Mouse (Mus musculus) cortical plate, adult 2 months (tissue): ENCODE measurements around the gene Casz1. TPM values are rescaled to one million over a fixed set of nuclear protein-coding genes. Genes with fewer than 3 reads are reported as not detected.

Experiments used
- H3K27ac ChIP-seq: fragments of 200-500 bp; 2 replicates; pipeline ENCODE4 v1.5.1; 2012; ENCODE audit warnings: low read length, control low read depth, inconsistent platforms; ENCODE audit not compliant: insufficient read depth
- H3K4me1 ChIP-seq: fragments of 200-500 bp; 2 replicates; pipeline ENCODE4 v1.6.1; 2011; ENCODE audit warnings: low read length; ENCODE audit not compliant: control insufficient read depth, insufficient read depth
- H3K4me3 ChIP-seq: fragments of 200-500 bp; 2 replicates; pipeline ENCODE4 v1.5.1; 2011; ENCODE audit warnings: mild to moderate bottlenecking, low read length, control low read depth; ENCODE audit not compliant: insufficient read depth
- CTCF ChIP-seq: fragments of 200-500 bp; IDR thresholded peaks from 2 replicates; pipeline ENCODE4 v1.5.1; 2011; ENCODE audit warnings: mild to moderate bottlenecking, control low read depth, low read length; ENCODE audit not compliant: insufficient read depth; ENCODE audit errors: extremely low read depth
- POLR2A ChIP-seq: fragments of 200-500 bp; IDR thresholded peaks from 2 replicates; pipeline ENCODE4 v1.6.1; 2011; ENCODE audit warnings: mild to moderate bottlenecking, low read length, control low read depth; ENCODE audit not compliant: insufficient read depth; ENCODE audit errors: extremely low read depth
- polyA plus RNA-seq: library from polyadenylated mRNA; depleted of rRNA; stranded (reverse); fragments of >200 nt; gene quantifications from 2 replicates; pipeline ENCODE4 v1.2.3, GENCODE M21; 2012

The Casz1 gene
- polyA plus RNA-seq, 1 experiment: 0.69 TPM

- H3K4me3 ChIP-seq: peak overlapping the region; percentile 44
- TF ChIP-seq CTCF (no peak), POLR2A (peak; percentile 84)
- no peaks in the 10 kb centered on the region for H3K4me1 ChIP-seq
- no peak overlapping the region for H3K27ac ChIP-seq
Measured at GRCm38 (mm10) chr4:148952328-148953222, 148.3 kb downstream of the Casz1 start.

- no peak overlapping the region for H3K27ac ChIP-seq
- H3K4me1 ChIP-seq: no peaks in the 10 kb centered on the region
- TF ChIP-seq POLR2A (no peak), CTCF (no peak)
- no peak overlapping the region for H3K4me3 ChIP-seq
Measured at GRCm38 (mm10) chr4:148955131-148955813, 151.0 kb downstream of the Casz1 start.

DNA sequence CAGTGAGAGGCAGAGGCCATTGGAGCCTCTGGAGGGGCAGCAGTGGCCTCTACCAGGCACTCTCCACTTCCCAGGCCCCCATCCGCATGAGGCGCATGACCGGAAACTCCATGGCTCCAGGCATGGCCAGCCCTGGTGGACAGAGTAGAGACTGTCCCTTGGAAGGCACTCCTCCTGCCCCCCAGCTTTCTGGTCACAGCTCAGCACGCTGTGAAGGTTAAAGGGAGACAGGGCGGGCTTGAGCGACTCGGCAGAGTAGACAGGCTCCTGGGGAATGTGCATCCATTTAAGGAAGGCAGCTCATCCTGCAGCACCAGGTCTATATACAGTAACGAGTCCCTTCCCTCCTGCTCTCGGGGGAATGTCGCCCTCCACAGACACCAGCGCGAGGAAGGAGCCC, 155.8 kb downstream of the Casz1 start:
- TF ChIP-seq CTCF (no peak), POLR2A (no peak)
- Histone ChIP-seq H3K4me1 (no peaks in the 10 kb centered on the region), H3K4me3 (no peak overlapping the region), H3K27ac (no peak overlapping the region)

DNA sequence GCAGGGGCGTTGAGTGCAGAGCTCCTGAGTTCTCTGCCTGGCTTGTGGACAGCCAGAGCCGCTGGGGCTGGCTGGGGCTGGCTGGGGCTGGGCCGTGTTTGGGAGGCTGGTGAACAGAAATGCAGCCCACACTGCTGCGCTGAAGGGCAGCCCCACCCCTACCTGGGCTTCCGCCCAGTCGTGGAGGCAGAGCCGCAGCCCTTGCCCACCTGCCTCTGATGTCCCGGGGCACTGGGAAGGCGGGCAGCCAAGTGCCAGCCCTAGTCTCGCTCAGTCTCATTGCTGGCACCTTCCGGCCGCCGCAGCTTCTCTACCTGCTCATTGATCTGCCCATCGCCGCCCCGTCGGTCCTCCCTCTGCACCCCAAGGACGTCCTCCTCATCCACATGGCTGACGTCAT, 156.9 kb downstream of the Casz1 start:
- Histone ChIP-seq H3K27ac (no peak overlapping the region), H3K4me3 (no peak overlapping the region), H3K4me1 (peaks cover 4% of the 10 kb centered on the region; the same call in 1 of the 2 replicates)
- TF ChIP-seq CTCF: no peak
- TF ChIP-seq POLR2A: no peak

DNA sequence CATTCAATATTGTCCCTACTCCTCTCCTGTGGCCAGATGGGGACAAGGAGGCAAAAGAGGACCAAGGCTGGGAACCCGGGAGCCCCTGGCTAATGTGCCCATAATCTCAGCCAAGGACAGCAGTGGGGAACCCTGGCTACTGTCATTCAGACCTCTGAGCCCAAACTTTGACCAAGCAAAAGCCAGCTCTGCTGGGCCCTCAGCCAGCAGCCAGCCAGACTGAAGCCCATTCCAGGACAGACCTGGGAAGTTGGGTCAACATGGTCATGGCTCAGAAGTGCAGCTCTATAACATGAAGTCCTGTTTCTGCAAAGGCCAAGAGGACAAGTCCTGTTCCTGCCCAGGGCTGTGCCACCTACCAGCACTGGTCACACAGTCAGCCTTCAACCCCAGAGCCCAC, 157.9 kb downstream of the Casz1 start:
- TF ChIP-seq CTCF (no peak), POLR2A (no peak)

DNA sequence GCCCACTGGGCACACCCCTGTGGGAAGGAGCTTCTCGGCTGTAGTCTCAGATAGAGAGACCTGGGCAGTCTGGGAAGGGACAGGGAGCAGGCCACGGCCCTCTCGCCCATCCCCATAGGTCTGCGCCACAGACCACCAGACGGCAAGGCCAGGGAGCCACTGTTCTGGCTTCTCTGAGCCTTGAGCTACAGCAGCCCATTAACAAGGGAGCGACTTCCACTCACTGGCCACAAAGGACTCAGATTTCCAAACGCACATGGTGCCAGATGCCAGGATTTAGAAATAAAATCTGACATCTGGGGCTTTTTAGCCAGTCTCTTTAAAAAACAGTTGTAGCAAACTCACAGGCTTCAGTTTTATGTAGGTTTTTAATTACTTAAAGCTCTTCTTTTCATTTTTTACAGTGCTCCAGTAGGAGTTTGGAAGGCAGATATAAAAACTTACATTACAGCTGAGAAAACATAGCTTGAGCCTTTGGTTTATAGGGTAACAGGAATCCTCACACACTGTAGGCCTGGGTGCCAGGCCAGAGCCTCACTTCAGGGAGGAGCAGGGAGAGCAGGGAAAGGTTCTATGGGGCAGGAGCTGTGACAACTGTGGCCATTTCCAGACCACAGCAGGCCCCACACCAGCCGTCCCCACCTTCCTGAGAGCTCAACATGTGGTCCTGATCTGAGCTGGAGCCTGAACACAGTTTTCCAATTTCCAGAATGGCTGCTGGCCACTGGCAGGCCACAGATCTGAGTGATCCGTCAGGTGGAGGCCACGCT, 160.5 kb downstream of the Casz1 start:
- H3K4me3 ChIP-seq: no peak overlapping the region
- no peak for TF ChIP-seq CTCF
- no peak for TF ChIP-seq POLR2A
- H3K4me1 ChIP-seq: peaks cover 4% of the 10 kb centered on the region
- H3K27ac ChIP-seq: no peak overlapping the region

More for the DNA sequence above, 157.9 kb downstream of the Casz1 start:
- Histone ChIP-seq H3K4me1 (peaks cover 4% of the 10 kb centered on the region), H3K4me3 (no peak overlapping the region), H3K27ac (no peak overlapping the region)

GRCm38 (mm10) chr4:148966132-148966531, 161.9 kb downstream of the Casz1 start:
- no peak overlapping the region for H3K4me3 ChIP-seq
- no peak overlapping the region for H3K27ac ChIP-seq
- peaks cover 4% of the 10 kb centered on the region for H3K4me1 ChIP-seq
- TF ChIP-seq CTCF (no peak), POLR2A (no peak)

DNA sequence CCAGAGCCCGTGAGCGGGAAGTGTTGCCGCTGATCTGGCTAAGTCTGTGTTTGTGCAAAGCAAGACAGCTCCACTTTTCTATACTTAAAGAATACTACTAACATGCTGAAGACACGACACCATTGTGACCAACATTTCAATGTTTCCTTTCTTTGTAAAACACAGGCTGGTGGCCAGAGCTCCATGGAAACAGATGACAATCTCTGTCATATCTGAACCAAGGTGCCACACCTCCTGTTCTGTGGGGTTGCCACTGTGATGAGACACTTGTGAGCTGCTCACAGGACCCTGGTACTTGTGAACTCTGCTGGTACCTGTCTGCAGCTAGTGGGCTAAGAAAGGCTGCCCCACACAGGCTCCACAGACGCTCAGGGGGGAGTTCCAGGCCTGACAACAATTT, 164.6 kb downstream of the Casz1 start:
- TF ChIP-seq CTCF: no peak
- no peak for TF ChIP-seq POLR2A
- no peak overlapping the region for H3K27ac ChIP-seq
- peaks cover 4% of the 10 kb centered on the region for H3K4me1 ChIP-seq
- no peak overlapping the region for H3K4me3 ChIP-seq

GRCm38 (mm10) chr4:148969610-148970009, 165.4 kb downstream of the Casz1 start:
- Histone ChIP-seq H3K27ac (no peak overlapping the region), H3K4me1 (peaks cover 4% of the 10 kb centered on the region), H3K4me3 (no peak overlapping the region)
- no peak for TF ChIP-seq CTCF
- no peak for TF ChIP-seq POLR2A

GRCm38 (mm10) chr4:148970742-148971141, 166.5 kb downstream of the Casz1 start:
- H3K4me3 ChIP-seq: no peak overlapping the region
- TF ChIP-seq POLR2A: no peak
- H3K4me1 ChIP-seq: peaks cover 4% of the 10 kb centered on the region
- H3K27ac ChIP-seq: no peak overlapping the region
